Mouse (Mus musculus) natural killer cell, adult 2 months (primary cell): Measurements from ENCODE around the gene Trmt10b.
A peak's percentile ranks its signal among the peaks of the same experiment; 100 is the strongest.

ENCODE experiments used
- DNase-seq, 2 experiments: peaks; one replicate each; pipeline ENCODE4 v3.0.0; 2022; ENCODE audit warnings: low spot score in 2 of 2

Gene Trmt10b

GRCm38 (mm10) chr4:45296662-45297564 lies at the start of gene Trmt10b:
Trmt10b (plus strand) TSS chr4:45297127.
- peak; percentile 59 to 73 for DNase-seq

GRCm38 (mm10) chr4:45251265-45251664 lies 45.7 kb upstream of the Trmt10b start:
- DNase-seq = no peak

DNA sequence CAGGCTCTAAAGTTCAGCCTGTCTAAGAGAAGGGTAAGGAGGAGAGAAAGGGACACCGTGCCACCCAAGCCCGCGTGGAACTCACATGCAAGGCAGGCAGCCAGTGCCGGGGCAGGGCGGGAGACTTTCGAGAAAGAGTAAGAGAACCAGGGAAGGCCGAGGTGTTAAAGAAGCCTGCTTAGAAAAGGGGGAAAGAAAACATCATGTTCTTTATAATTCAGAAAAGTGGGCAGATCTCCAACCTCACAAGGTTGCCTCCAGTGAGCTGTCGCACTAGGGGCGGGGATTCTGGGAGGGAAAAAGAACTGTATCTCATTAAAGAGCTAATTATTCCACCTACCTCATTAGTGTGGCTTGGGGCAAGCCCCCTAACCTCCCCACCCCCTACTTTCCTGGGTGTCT lies 44.1 kb upstream of the Trmt10b start:
- DNase-seq = no peak

- no peak for DNase-seq
Observed at GRCm38 (mm10) chr4:45253839-45254601, 42.9 kb upstream of the Trmt10b start.

DNA sequence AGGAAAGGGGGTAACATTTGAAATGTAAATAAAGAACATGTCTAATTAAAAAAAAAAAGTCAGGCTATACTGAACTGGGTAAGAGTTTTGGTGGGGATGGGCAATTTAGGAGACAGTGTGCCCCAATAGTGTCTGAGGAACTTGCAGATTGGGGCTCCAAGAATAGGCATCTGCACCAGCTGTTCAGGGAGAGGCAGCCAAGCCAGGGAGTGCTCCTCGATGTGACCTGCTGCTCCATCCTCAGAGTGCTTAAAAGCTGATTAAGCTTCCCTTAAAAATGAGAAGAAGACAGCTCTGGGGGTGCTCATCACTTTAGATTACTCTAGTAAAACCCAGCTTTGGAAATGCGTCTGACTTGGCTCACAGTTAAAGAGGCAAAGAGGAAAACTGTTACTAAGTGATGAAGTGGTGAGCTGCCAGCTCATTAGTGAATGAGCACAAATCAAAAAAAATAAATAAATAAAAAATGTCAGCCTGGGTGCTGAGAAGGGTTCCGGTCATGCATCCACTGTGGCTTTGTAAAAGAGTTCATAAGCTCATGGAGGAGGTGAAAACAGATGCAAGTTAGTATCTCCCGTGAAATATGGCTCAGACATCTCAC lies 37.6 kb upstream of the Trmt10b start:
- DNase-seq = no peak

DNA sequence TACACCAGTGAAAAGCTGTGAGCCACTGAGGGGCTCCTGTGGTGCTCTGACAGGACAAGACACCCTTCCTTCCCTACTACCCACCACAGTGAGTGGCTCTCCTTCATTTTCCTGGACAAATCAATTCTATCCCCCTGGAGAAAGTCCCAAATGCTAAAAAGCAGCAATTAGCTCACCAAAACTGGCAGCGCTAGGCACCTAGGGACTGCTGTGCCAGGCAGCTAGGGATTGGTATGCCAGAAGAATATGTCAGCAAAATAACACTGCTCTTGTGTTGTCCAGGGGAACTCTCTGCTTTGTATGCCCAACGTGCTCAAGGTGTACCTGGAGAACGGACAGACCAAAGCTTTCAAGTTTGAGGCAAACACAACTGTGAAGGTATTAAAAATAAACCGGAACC lies 35.4 kb upstream of the Trmt10b start:
- DNase-seq = no peak

DNA sequence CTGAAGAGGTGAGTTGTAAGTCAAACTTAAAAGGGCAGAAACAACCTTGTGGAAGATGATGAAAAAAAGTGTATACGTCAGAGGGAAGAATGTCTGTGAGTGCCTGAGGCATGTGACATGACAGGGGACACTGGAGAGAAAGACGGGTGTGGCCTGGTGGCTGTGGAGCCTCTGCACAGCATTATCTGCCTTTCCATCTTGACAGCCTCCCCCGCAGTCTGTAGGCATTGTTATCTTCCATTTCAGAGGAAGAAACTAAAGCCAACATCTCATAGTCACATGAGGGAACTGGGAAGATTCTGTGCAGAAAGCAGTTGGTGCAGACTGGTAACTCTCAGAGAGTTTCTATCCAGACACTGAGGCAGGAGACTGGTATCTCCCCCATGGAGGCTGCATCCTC lies 29.0 kb upstream of the Trmt10b start:
- DNase-seq = no peak

DNA sequence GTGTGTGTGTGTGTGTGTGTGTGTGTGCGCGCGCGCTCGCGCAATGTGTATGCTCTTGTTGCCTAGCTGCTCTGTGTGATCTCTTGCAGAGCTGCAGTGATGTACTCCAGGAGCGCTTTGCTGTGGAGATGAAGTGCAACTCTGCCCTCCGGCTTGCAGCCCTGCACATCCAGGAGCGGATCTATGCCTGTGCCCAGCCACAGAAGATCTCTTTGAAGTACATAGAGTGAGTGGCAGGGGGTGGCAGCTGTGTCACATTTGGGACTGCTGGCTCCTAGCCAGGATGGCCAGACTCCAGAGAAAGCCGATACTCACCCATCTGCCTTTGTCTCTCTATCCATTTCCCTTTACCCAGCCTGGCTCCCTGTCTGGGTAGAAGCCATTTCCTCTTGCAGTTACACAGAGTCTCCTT lies 25.9 kb upstream of the Trmt10b start:
- DNase-seq = no peak

- DNase-seq = no peak
Observed at GRCm38 (mm10) chr4:45275770-45276169, 21.2 kb upstream of the Trmt10b start.

DNA sequence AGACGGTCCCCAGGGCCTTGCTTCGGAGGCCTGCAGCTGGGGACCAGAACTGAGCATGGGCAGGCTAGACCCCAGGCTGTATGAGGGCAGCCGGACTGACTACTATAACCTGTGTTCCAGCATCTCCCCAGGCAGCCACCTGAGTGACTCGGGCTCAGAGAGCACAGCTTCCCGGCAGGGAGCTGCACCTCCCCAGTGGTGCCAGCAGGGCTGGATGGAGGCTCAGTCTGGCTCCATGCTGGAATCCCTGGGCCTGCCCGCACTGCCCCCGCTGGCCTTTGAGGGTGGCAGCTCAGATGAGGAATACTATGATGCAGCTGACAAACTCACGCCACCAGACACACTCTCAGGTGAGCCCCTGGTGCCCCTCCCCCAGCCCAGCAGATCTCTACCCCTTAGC lies 17.6 kb upstream of the Trmt10b start:
- DNase-seq = no peak

- peak; percentile 32 to 58 for DNase-seq
Observed at GRCm38 (mm10) chr4:45279981-45280548, 16.9 kb upstream of the Trmt10b start.

GRCm38 (mm10) chr4:45286318-45286717 lies 10.6 kb upstream of the Trmt10b start:
- DNase-seq = no peak

DNA sequence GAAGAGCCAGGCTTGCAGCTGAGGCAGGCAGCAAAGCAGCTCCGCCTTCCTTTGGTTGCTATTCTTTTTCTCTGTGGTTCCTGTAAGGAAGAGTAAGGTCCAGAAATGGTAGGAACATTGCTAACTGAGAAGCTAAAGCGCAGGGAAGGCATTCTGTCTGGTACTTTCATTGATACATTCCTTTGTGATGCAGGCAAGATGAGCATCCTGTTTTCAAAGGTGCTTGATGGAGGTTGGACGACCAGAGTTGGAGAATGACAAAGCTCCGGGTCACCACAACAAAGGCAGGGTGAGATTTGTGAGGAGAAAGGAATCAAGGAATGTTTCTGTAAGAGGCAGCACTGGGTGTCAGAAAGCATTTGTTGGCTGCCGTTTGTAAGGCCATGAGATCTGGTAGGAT lies 9.0 kb upstream of the Trmt10b start:
- no peak for DNase-seq

GRCm38 (mm10) chr4:45305536-45305935 lies 8.6 kb downstream of the Trmt10b start:
- DNase-seq = no peak

DNA sequence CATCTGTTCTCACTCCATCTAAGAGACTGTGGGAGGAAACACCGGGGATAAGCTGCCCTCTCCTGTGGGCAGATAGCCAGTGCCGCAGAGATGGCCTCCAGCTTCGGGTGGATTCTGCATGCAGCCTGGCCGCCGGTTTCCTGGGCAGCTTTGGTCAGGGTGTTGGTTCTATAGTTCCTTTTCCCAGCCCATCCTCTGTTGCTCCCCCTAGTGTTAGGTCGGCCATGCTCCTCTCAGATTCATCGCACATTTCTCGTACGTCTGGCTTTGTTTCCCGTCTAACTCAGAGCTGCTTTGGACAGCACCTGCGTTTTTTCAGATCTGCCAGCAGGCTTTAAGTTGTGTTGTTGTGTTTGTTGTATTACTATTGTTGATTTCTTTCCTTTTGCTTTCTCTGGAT lies 11.1 kb downstream of the Trmt10b start:
- DNase-seq = no peak

GRCm38 (mm10) chr4:45308606-45309005 lies 11.7 kb downstream of the Trmt10b start:
- DNase-seq = no peak

DNA sequence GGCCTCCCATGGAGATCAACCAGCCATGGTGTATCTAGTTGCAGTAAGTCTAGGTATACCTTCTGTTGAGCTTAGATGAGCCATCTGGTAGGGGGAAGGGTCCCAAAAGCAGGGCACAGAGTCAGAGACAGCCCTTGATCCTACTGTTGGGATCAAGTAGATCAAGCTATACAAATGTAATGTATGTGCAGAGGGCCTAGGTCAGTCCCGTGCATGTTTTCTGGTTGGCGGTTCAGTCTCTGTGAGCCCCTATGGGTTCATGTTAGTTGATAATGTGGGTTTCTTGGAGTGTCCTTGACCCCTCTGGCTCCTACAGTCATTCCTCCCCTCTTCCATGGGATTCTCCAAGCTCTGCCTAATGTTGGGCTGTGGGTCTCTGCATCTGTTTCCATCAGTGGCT lies 14.1 kb downstream of the Trmt10b start:
- no peak for DNase-seq

- DNase-seq = peak; percentile 87 to 89
Observed at GRCm38 (mm10) chr4:45320159-45320816, 23.4 kb downstream of the Trmt10b start.

DNA sequence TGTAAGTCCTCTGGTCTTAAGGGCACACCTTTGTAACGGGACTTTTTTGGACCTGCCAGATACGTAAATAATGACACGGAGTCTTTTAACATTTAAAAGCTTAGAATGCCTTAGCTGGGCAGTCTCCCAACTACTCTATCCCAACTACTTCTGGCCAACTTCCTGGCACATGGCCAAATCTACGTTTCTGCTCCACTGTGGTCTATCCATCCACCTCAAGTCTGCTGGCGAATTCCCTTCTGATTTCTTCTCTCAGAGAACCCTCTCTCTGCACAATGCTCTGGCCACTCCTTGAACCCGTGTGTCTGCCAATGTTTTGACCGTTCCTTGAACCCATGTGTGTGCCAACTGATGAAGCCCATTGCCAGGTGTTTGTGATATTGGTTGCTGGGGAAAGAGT lies 34.2 kb downstream of the Trmt10b start:
- DNase-seq = no peak

- no peak for DNase-seq
Observed at GRCm38 (mm10) chr4:45332466-45332865, 35.5 kb downstream of the Trmt10b start.

GRCm38 (mm10) chr4:45341226-45341625 lies 44.3 kb downstream of the Trmt10b start:
- no peak for DNase-seq
